Mouse (Mus musculus): Measurements from ENCODE around the gene Rab11fip3.

GRCm38 (mm10) chr17:25943769-25944168 lies 125.6 kb downstream of the Rab11fip3 start:
- no peak for TF ChIP-seq CTCF (IDR thresholded peaks at IDR 0.05; ENCODE audit: borderline replicate concordance, control insufficient read depth, extremely low read depth, insufficient read depth, low read length, poor library complexity)
- no peak for TF ChIP-seq POLR2A (IDR thresholded peaks at IDR 0.05; ENCODE audit: control insufficient read depth, extremely low read depth, insufficient read depth, low read length, poor library complexity)
